Mouse (Mus musculus): ENCODE measurements around the gene Sectm1a.
"Not testable (repeated sequence)": the region's sequence is repeated elsewhere in the genome, so short reads cannot be mapped to it uniquely, and the experiment has no call there.

The Sectm1a gene

GRCm38 (mm10) chr11:121081120-121081519 lies at the start of gene Sectm1a:
Gene Sectm1a (minus strand): TSS chr11:121081220.
- DNase-seq = no peak

- DNase-seq = no peak
Observed at GRCm38 (mm10) chr11:121129616-121130015, 48.6 kb upstream of the Sectm1a start.

- no peak for DNase-seq
Observed at GRCm38 (mm10) chr11:121127441-121127840, 46.4 kb upstream of the Sectm1a start.

- no peak for DNase-seq
Observed at GRCm38 (mm10) chr11:121126395-121126794, 45.4 kb upstream of the Sectm1a start.

GRCm38 (mm10) chr11:121125522-121126172 lies 44.6 kb upstream of the Sectm1a start:
- DNase-seq = no peak

- no peak for DNase-seq
Observed at GRCm38 (mm10) chr11:121123438-121123837, 42.4 kb upstream of the Sectm1a start.

GRCm38 (mm10) chr11:121122024-121122670 lies 41.1 kb upstream of the Sectm1a start:
- no peak for DNase-seq

- no peak for DNase-seq
Observed at GRCm38 (mm10) chr11:121121151-121121550, 40.1 kb upstream of the Sectm1a start.

- DNase-seq = no peak
Observed at GRCm38 (mm10) chr11:121118577-121118976, 37.6 kb upstream of the Sectm1a start, which contains the start of gene Tex19.2. Gene Tex19.2 (minus strand): TSS chr11:121118677.

GRCm38 (mm10) chr11:121118106-121118505 lies 37.1 kb upstream of the Sectm1a start:
- no peak for DNase-seq

GRCm38 (mm10) chr11:121112091-121112775 lies 31.2 kb upstream of the Sectm1a start:
- no peak for DNase-seq

GRCm38 (mm10) chr11:121111601-121112000 lies 30.6 kb upstream of the Sectm1a start:
- no peak for DNase-seq

- DNase-seq = no peak
Observed at GRCm38 (mm10) chr11:121111051-121111450, 30.0 kb upstream of the Sectm1a start.

- no peak for DNase-seq
Observed at GRCm38 (mm10) chr11:121109986-121110385, 29.0 kb upstream of the Sectm1a start.

GRCm38 (mm10) chr11:121108061-121108460 lies 27.0 kb upstream of the Sectm1a start:
- DNase-seq = no peak

- DNase-seq = not testable (repeated sequence)
Observed at GRCm38 (mm10) chr11:121107242-121107641, 26.2 kb upstream of the Sectm1a start.

- DNase-seq = no peak
Observed at GRCm38 (mm10) chr11:121101124-121101805, 20.2 kb upstream of the Sectm1a start.

- DNase-seq = no peak
Observed at GRCm38 (mm10) chr11:121100692-121101091, 19.7 kb upstream of the Sectm1a start.

GRCm38 (mm10) chr11:121099762-121100161 lies 18.7 kb upstream of the Sectm1a start:
- no peak for DNase-seq

- no peak for DNase-seq
Observed at GRCm38 (mm10) chr11:121092606-121093585, 11.9 kb upstream of the Sectm1a start.

GRCm38 (mm10) chr11:121090943-121091342 lies 9.9 kb upstream of the Sectm1a start:
- DNase-seq = no peak

All from spleen, adult 18-20 months (tissue).